Mouse (Mus musculus) ES-Bruce4 (cell line): Measurements from ENCODE around the gene Il1rl2. TPM values are rescaled to one million over a fixed set of nuclear protein-coding genes. Genes with fewer than 3 reads are reported as not detected.

ENCODE experiments used
- H3K27ac ChIP-seq: 2 replicates; pipeline ENCODE4 v1.5.1; 2012; ENCODE audit warnings: low read length, inconsistent platforms; ENCODE audit not compliant: insufficient read depth
- H3K27me3 ChIP-seq: 2 replicates; pipeline ENCODE4 v1.6.1; 2012; ENCODE audit warnings: mild to moderate bottlenecking, low read length, inconsistent platforms; ENCODE audit not compliant: control insufficient read depth, poor library complexity, insufficient read depth, severe bottlenecking
- H3K36me3 ChIP-seq: 2 replicates; pipeline ENCODE4 v1.6.1; 2012; ENCODE audit warnings: inconsistent platforms, mild to moderate bottlenecking, low read length, moderate library complexity; ENCODE audit not compliant: control insufficient read depth, poor library complexity, insufficient read depth, severe bottlenecking
- H3K4me1 ChIP-seq: one replicate; pipeline ENCODE4 v1.8.1; 2011; ENCODE audit warnings: low read length; ENCODE audit not compliant: control insufficient read depth, insufficient read depth
- H3K4me3 ChIP-seq: 2 replicates; pipeline ENCODE4 v1.5.1; 2011; ENCODE audit warnings: low read depth, mild to moderate bottlenecking, low read length
- H3K9ac ChIP-seq: 2 replicates; pipeline ENCODE4 v1.6.1; 2012; ENCODE audit warnings: low read depth, mild to moderate bottlenecking, inconsistent platforms; ENCODE audit not compliant: poor library complexity, severe bottlenecking
- H3K9me3 ChIP-seq: replicated peaks from 2 replicates; pipeline ENCODE4 v1.6.1; 2012; ENCODE audit warnings: mild to moderate bottlenecking, low read length, inconsistent platforms; ENCODE audit not compliant: control insufficient read depth, poor library complexity, insufficient read depth, severe bottlenecking
- CTCF ChIP-seq: IDR thresholded peaks from one replicate; pipeline ENCODE4 v1.8.1; 2011; ENCODE audit warnings: low read depth, low read length
- EP300 ChIP-seq: IDR thresholded peaks from 2 replicates; pipeline ENCODE4 v1.6.1; 2011; ENCODE audit warnings: low read depth, low read length; ENCODE audit not compliant: insufficient read depth
- POLR2A ChIP-seq: IDR thresholded peaks from one replicate; pipeline ENCODE4 v1.8.1; 2011; ENCODE audit warnings: low read length; ENCODE audit not compliant: insufficient read depth
- polyA plus RNA-seq: library from polyadenylated mRNA; stranded (reverse); fragments of >200 nt; gene quantifications from 2 replicates; pipeline ENCODE4 v1.2.4, GENCODE M21; 2011; ENCODE audit warnings: low read depth; ENCODE audit not compliant: missing spikeins, insufficient read depth, insufficient read length

Il1rl2 gene
- polyA plus RNA-seq, 1 experiment = 0.30 TPM

- H3K9ac ChIP-seq = no peak overlapping the region
- no peaks in the 10 kb centered on the region for H3K27me3 ChIP-seq
- H3K36me3 ChIP-seq = no peaks in the 10 kb centered on the region
- H3K4me3 ChIP-seq = peak overlapping the region; percentile 20; the same call in 1 of the 2 replicates
- H3K4me1 ChIP-seq = no peaks in the 10 kb centered on the region
- no peak overlapping the region for H3K27ac ChIP-seq
- no peak for TF ChIP-seq CTCF
- no peak for TF ChIP-seq POLR2A
- no peak for TF ChIP-seq EP300
- no peaks in the 10 kb centered on the region for H3K9me3 ChIP-seq
Measured at GRCm38 (mm10) chr1:40314016-40314415, 10.4 kb upstream of the Il1rl2 start.

DNA sequence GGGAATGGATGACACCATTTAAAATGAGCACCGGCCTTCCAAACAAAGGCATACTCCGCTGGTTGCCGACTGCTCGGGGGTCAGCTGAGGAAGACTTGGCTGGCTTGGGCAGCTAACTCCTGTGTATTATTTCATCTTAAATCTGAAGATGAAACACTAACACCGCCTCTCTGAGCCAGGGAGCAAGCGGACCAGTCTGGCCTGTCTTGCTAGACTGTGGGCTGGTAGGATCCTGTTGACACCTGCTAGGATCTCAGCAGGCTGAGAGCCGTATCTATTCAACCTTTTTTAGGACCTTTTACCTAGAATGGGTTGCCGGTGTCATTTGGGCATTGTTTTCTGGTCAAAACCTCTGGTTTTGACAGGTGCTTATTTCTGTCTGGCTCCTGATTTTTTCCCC is 6.8 kb upstream of the Il1rl2 start:
- no peaks in the 10 kb centered on the region for H3K4me1 ChIP-seq
- TF ChIP-seq CTCF = no peak
- TF ChIP-seq EP300 = no peak
- no peak for TF ChIP-seq POLR2A
- no peaks in the 10 kb centered on the region for H3K27me3 ChIP-seq
- H3K36me3 ChIP-seq = no peaks in the 10 kb centered on the region
- no peak overlapping the region for H3K4me3 ChIP-seq
- no peaks in the 10 kb centered on the region for H3K9me3 ChIP-seq
- no peak overlapping the region for H3K9ac ChIP-seq
- no peak overlapping the region for H3K27ac ChIP-seq

- H3K27me3 ChIP-seq = no peaks in the 10 kb centered on the region
- no peaks in the 10 kb centered on the region for H3K36me3 ChIP-seq
- no peak overlapping the region for H3K4me3 ChIP-seq
- TF ChIP-seq EP300 (no peak), POLR2A (no peak), CTCF (no peak)
- no peak overlapping the region for H3K9ac ChIP-seq
- no peak overlapping the region for H3K27ac ChIP-seq
- H3K9me3 ChIP-seq = no peaks in the 10 kb centered on the region
- no peaks in the 10 kb centered on the region for H3K4me1 ChIP-seq
Measured at GRCm38 (mm10) chr1:40321824-40322223, 2.6 kb upstream of the Il1rl2 start.

GRCm38 (mm10) chr1:40322543-40322942 is 1.9 kb upstream of the Il1rl2 start:
- TF ChIP-seq POLR2A (no peak), CTCF (no peak)
- no peak overlapping the region for H3K27ac ChIP-seq
- H3K9me3 ChIP-seq = no peaks in the 10 kb centered on the region
- no peaks in the 10 kb centered on the region for H3K36me3 ChIP-seq
- no peak overlapping the region for H3K4me3 ChIP-seq
- no peaks in the 10 kb centered on the region for H3K27me3 ChIP-seq
- H3K4me1 ChIP-seq = no peaks in the 10 kb centered on the region
- no peak overlapping the region for H3K9ac ChIP-seq

DNA sequence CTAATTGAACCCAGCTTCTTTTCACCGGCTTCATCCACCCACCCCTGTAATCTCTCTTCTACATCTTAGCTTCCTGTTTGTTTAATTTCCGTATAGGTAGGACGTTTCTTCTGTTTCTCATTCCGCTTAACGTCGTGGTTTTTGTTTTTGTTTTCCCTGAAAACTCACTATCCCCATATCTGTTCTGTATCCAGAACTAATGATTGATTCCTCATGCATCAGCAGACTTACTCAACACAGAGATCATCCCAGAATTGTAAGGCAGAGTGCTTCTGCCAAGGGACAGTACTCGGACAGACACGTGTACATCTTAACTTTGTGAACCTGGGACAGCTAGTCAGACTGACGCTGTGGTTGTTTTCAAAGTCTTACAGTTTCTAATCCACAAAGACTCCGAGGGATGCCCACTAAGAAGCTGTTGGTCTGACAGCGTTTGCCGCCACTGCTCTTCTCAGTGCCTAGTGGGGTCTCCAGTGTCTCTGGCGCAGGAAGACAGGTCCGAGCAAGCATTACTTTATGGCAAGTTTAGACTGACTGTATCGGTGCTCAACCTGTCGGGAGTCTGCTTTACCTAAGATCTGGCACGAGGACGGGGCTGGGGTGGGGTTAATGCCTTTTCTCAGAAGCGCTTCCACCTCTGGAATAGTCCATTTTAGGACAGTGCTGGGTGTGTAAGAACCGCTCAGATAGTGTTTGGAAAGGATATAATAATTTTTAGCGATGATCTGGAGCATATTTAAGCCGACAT is 719 bp downstream of the Il1rl2 start:
- TF ChIP-seq CTCF (no peak), EP300 (no peak), POLR2A (no peak)
- Histone ChIP-seq H3K36me3 (no peaks in the 10 kb centered on the region), H3K27ac (no peak overlapping the region), H3K9ac (0 out of 2 replicates have a peak overlapping the region, but pooled peaks have one; percentile 8), H3K4me3 (0 out of 2 replicates have a peak overlapping the region, but pooled peaks have one; percentile 6), H3K27me3 (no peaks in the 10 kb centered on the region; the same call in 1 of the 2 replicates), H3K4me1 (no peaks in the 10 kb centered on the region), H3K9me3 (no peaks in the 10 kb centered on the region)

DNA sequence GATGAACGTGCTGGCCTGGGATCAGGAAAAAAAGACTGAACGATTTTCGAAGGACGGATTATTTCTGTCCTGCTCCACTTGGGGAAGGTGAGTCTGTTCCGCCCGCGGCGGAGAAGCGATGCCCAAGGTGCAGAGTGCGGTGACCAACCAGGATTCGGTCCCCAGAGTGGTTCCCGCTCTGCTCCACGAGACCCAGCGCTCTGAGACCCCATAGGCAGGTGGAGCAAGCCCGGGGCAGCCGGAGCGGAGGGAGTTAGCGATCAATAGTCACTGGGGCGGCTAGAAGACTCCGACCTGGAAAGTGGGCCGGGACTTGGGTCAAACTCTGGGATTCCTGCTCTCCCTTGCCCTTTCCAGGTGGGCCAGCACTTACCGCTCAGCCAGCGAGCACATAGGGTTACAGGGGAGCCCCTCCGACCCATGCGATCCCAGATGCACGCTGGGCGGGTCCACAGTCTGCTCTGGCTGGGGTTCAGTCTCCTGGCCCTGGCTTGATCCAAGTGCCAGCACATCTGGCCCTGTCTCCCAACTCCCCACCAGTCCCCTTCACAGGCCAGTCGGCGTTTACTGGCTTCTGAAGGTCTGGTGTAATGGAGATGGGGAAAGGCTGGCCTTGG is 1.4 kb downstream of the Il1rl2 start:
- TF ChIP-seq CTCF (no peak), EP300 (no peak)
- Histone ChIP-seq H3K27ac (no peak overlapping the region), H3K4me3 (peak overlapping the region; percentile 45), H3K36me3 (no peaks in the 10 kb centered on the region), H3K4me1 (no peaks in the 10 kb centered on the region), H3K9ac (peak overlapping the region; percentile 8; the same call in 1 of the 2 replicates), H3K27me3 (no peaks in the 10 kb centered on the region; the same call in 1 of the 2 replicates), H3K9me3 (no peaks in the 10 kb centered on the region)
